Mouse (Mus musculus) c-Kit-positive CD71-positive TER-119-positive erythroid progenitor cells, embryonic 14.5 days (primary cell): ENCODE data around the gene Prpf19.
A peak's percentile ranks its signal among the peaks of the same experiment; 100 is the strongest.

Source experiments
- DNase-seq: peaks from one replicate; pipeline ENCODE4 v3.0.0-alpha.2; 2013; ENCODE audit warnings: low spot score

The Prpf19 gene

GRCm38 (mm10) chr19:10895016-10895528, at the start of gene Prpf19:
Gene Prpf19 (plus strand): TSS chr19:10895231.
- peak; percentile 95 for DNase-seq

DNA sequence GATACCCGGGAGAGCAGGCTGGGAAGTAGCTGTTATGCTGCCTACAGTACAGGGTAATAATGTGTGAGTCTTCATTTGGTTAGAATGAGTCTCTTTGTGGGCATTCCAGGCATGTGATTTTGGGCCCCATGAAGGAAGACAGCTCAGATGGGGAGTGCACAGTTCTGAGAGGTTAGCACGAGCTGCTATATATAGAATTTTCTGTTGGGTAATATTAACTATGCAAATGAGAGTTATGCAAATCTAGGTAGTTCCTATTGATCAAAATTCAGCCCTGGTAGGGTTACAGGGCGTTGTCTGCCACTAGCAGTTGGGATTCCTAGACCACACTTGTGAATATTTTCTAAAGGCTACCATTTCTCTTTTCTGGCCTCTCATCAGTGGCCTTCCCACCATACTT, 49.6 kb upstream of the Prpf19 start:
- no peak for DNase-seq

DNA sequence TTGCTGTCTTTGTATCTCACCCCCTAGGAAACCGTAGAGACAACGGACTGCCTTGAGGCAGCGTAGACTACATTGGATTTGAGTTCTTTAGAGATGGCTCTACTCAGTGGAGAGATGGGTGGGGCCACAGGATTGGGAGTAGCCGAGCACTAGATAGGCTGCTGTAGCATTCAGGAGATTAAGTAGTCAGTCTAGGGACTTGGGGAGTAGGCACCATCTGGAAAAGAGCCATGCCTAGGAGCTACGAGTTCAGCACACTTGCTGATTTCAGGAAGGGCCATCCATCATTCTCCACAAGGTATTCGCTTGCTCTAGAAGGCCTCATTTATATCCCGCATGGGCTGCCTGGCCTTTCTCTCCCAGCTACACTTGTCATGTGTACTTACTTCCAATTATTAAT, 48.9 kb upstream of the Prpf19 start:
- DNase-seq: no peak

GRCm38 (mm10) chr19:10847311-10848087, 47.5 kb upstream of the Prpf19 start:
- no peak for DNase-seq

GRCm38 (mm10) chr19:10855422-10855821, 39.6 kb upstream of the Prpf19 start:
- no peak for DNase-seq

DNA sequence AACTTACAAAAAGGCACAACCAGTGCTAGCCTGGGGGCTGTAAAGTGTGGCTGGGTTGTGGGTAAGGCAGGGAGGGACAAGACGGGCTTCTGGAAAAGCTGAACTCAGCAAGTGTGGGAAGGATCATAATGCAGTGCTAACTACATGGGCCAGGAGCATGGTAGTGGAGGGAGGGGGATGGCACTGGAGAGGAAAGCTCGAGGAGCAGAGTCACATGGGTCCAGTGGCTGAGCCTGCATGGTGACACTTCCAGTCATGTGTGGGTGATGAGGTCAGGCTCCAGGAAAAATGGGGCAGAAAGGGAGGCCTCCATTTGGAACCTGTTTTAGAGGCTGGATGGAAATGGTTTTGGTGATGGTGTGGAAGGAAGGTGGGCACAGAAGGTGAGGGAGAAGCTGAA, 38.5 kb upstream of the Prpf19 start:
- DNase-seq: no peak

DNA sequence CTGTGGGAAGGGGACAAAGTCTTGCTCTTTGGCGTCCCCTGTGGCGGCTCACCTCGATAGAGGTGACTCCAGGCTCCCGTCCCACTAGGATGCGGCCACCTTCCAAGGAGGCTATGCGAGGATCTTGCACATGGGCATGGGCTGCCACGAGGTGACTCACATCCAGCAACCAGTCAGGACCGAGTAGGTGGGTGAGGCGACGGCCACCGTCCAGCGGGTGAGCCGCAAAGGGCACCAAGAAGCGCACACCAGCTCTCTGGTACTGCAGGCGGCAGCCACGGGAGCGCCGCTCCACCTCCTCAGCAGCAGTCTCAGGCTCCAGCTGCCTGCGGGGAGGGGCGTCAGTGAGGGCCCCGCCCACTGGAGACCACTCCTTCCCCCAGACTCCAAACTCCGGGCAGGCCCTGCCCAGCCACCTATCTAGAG, 34.9 kb upstream of the Prpf19 start:
- DNase-seq: no peak

DNA sequence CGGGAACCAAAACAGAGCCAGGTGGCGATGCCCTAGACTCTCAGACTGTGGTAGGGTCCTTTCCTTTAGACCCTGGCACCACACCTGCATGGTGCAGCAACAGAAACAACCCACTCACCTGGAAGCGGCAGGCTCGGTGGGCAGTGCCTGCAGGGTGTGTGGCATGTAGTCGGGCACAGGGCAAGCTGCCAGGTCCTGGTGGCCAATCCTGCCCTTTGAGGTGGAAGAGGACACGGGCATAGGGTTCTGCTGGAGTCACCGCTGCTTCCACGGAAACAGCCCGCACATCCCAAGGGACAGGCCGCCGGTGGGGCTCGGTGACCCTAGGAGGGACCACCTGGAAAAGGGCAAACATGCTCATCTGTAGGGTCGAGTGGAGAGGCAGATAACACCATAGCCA, 28.7 kb upstream of the Prpf19 start:
- no peak for DNase-seq

DNA sequence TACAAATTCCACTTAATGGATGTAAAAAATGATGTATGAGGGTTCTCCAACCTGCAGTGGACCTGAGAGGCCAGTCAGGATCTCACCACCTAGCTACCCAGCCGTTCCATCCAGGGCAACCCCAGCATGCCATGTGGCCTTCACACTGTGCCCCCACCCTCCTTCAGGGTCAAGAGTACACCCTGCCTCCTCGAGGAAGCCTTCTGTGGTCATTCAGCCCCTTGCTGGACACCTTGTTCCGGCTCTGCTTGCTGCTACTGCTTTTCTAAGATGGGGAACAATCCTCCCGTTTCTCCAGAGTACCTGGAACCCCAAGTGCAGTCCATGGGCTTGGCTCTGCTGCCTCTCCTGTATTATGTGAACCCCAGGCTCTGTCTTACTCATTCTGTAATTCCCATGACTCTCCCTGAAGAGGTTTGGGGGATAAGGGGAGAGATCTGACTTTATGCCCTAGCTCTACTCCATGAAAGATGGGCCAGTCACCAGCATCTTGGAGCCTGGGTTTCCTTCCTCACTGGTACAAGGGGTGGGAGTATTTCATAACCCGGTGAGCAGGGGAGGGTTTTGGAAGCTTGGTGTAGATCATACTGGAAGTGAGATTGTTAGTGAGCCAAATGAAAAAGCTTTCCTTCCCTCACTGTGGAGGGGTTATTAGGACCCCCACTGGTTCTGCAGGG, 26.9 kb upstream of the Prpf19 start:
- DNase-seq: no peak

DNA sequence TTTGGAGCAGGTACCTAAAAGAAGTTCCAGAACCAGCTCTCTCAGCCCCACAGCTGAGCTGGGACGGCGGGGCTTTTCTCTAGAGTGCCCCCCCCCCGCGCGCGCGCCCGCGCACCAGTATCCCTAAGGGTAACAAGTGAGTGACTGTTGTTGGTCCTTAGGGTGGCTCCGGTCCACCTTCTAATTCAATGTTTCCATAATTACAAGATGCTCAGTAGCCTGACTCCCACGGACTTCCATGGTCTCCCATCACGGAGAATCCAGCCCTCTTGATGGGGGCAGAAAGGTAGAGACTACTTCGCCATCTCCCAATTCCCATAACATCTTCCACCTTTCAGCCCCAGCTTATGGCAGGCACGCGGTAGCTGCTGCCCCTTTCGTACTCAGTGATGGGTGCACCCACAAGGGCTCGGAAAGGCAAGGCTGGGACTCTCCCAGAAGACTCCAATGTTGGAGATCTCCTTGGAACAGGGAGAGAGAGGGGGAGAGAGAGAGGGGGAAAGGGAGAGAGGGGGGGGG, 26.3 kb upstream of the Prpf19 start:
- no peak for DNase-seq

DNA sequence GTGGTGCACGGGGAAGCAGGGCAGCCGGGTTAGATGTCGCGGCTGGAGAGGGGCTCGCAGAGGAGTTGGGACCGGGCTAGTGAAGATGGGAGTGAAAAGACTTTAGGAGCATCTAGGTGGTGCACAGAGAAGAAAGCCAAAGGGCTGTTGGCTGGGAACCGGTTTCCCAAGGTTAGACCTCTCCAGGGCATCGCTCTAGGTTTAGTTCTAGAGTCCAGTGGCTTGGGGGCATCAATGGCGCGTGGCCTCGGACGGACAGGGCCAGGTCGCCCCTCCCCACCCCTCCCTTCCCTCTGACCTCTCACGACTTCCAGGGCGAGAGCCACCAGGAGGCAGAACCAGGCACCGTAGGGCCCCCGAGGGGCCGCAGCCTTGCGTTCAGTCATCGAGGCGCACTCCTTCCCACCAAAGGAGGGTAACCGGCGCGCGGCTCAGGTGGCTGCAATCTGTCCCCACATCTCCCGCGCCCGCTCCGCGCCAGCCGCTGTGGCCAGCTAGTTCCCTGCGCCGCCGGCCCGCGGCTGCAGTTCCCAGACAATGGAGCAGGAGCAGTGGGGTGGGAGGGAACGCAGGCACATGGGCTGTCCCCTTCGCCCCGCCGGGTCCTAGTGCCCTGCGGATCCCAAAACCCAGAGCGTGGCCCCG, 25.7 kb upstream of the Prpf19 start:
- no peak for DNase-seq

DNA sequence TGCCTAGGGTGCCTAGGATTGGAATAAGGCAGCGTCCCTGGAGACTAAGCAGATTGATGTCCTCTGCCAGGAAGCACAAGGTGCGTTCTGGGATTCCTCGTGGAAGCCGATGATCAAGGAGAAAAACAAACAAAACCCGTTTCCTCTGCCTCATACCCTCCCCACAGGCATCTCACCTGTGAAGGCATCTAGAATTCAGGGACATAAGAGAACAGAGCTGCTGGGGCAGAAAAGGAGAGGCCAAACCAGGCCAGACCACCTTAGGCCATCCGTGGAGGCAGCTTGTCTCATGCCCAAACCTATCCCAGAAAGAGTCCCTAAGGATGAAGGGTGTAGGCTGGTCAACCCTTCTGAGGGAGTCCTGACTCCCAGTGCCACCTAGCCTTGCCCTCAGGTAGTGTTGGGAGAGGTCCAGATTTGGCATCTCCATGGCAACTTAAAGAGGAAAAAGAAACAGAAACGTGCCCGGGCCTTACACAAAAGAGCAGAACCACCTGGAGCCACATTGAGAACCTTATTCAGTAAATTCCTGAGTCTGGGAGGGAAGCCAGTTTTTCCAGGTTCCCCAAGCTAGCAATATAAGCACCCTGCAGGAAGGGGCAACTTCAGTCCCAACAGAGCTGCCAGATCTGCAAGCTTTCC, 25.0 kb upstream of the Prpf19 start, which contains the start of gene Tmem132a:
Gene Tmem132a (minus strand): TSS at position 55 of the 642 bp plus-strand sequence.
- no peak for DNase-seq

DNA sequence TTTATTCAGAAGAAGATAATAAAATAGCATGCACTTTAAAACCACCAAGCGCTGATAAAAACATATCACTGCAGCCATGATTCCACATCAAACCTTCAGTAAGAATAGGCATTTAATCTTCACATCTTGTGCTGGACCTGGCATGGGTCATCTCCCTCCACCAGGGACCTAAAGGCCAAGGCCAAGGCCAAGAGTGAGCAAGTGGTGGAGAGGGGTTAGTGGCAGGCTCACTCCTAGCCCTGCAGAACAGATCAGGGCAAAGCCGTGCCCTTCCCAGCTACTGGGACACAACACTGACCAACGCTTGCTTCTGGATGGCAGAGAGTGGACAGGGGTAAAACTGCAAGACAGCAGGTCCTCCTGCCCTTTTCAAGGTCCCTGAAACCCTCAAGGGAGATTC, 24.4 kb upstream of the Prpf19 start:
- no peak for DNase-seq

- no peak for DNase-seq
Measured at GRCm38 (mm10) chr19:10871328-10871961, 23.6 kb upstream of the Prpf19 start.

GRCm38 (mm10) chr19:10878201-10878837, 16.7 kb upstream of the Prpf19 start:
- no peak for DNase-seq

- DNase-seq: no peak
Measured at GRCm38 (mm10) chr19:10880085-10880974, 14.7 kb upstream of the Prpf19 start.

DNA sequence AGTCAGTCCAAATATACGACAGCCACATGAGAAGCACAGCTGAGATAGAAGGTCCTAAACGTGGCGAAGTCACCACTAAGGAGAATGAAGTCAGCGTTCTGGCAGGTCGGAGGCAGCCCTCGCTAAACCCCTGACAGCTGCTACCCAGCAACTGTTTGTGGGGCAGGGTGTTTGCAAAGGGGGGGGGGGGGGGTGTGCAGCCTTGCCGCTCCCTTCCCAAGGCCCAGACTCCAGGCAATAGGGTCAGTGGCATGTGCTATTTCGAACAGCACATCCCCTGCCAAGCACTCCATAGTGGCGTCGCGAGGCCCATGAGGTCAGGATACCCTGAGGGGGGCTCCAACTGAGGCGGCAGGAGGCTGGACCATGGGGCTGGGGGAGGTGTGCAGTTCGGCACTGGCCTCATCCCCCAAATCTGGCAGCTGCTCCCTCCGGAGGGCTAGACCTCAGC, 14.0 kb upstream of the Prpf19 start:
- DNase-seq: no peak

DNA sequence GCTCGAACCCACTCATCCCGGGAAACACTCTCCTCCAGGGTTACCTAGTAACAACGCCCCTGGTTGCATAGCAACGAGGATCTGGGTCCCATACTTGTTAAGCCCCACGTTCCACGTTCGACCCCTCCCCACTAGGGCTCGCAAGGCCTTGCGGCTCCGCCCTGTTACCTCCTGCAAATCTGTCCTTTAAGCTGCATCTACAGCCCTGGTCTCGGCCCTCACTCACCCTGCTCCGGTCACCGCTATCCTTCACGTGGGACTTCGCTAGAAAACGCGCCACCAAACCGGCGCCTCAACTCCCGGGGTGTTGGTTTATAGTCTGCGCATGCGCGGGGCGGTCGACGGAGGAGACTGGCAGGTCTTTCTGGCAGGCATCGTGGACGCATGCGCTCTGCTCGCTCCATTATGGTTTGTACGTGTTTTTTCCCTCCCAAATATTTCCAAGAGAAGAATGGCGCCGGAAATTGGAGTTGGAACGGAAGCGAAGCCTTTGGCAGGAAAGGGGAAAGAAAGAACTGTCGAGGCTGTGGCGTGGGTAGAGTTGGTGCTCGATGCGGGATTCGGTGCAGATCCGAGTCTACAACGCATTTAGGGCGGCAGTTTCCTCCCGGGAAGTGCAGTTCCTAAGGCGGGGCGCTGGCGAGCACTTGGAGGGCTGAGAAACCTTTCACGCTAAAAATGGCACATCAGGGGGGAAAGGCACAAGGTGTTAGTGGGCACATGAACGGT, 13.4 kb upstream of the Prpf19 start, which contains the start of gene Tmem109:
Gene Tmem109 (minus strand): TSS at position 576 of the 729 bp plus-strand sequence.
- peak; percentile 91 for DNase-seq

DNA sequence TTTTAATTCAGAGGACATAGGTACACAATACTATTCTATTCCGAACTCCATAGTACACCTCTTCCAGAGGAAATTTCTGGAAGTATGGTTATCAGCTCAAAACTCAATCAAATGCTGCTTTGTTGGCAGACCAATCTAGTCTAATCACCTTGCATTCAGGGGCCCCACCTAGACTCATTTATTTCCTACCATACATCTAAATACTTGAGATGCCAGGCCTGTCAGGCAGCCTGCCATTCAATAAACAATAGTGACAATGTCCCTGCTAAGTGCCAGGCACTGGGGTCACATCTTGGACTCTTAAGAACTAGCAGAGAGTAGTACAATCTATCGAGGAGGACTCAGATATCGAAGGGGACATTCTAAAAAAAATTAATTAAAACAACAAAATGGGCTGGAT, 2.8 kb upstream of the Prpf19 start:
- DNase-seq: no peak
